Mouse (Mus musculus): ENCODE measurements at regions not wholly inside any gene's neighbourhood (a gene's known extent, or its start where the extent isn't known, plus 50 kb on each side); places are given as distances from the start of the nearest gene placed in this dataset.
"Not testable (repeated sequence)": the region's sequence is repeated elsewhere in the genome, so short reads cannot be mapped to it uniquely, and the experiment has no call there.

GRCm38 (mm10) chr17:27277786-27278185, 73.5 kb upstream of the Lemd2 start:
- not testable (repeated sequence) for TF ChIP-seq CTCF (conservative IDR thresholded peaks at IDR 0.05; ENCODE audit: insufficient read depth, insufficient read length, low read depth, low read length); POLR2A (IDR thresholded peaks at IDR 0.05; ENCODE audit: low read depth, low read length)

All from kidney, adult 2 months (tissue).